Mouse (Mus musculus) ES-E14 (cell line): ENCODE results near the gene Tmem184b. TPM values are rescaled to one million over a fixed set of nuclear protein-coding genes. Genes with fewer than 3 reads are reported as not detected.

Experiments
- DNase-seq: peaks from one replicate; pipeline ENCODE4 v3.0.0-alpha.2; 2013; ENCODE audit warnings: low read depth, low spot score
- H3K27ac ChIP-seq: 2 replicates; pipeline ENCODE4 v1.5.1; 2012; ENCODE audit warnings: low read depth, mild to moderate bottlenecking, low read length, moderate library complexity, mixed read lengths; ENCODE audit not compliant: poor library complexity, insufficient read depth, severe bottlenecking
- H3K36me3 ChIP-seq: 2 replicates; pipeline ENCODE4 v1.6.1; 2012; ENCODE audit warnings: mild to moderate bottlenecking, low read length, moderate library complexity, mixed read lengths; ENCODE audit not compliant: control insufficient read depth, poor library complexity, insufficient read depth, severe bottlenecking
- H3K4me1 ChIP-seq, 2 experiments: fragments of 150-350 bp in 1 of 2; sonication (generic) in 1 of 2; 2 replicates each; pipeline ENCODE4 v1.6.1; 2012; ENCODE audit warnings: low read length in 2 of 2, mild to moderate bottlenecking in 1 of 2, mixed read lengths in 1 of 2; ENCODE audit not compliant: control insufficient read depth in 2 of 2, insufficient read depth in 2 of 2, poor library complexity in 1 of 2
- H3K4me3 ChIP-seq, 2 experiments: fragments of 150-350 bp in 1 of 2; sonication (generic) in 1 of 2; 2 replicates each; pipeline ENCODE4 v1.5.1; 2012; ENCODE audit warnings: low read length in 2 of 2, low read depth in 1 of 2, mild to moderate bottlenecking in 1 of 2, mixed read lengths in 1 of 2; ENCODE audit not compliant: insufficient read depth in 1 of 2, poor library complexity in 1 of 2, severe bottlenecking in 1 of 2
- H3K9ac ChIP-seq: 2 replicates; pipeline ENCODE4 v1.6.1; 2012; ENCODE audit warnings: low read depth, mild to moderate bottlenecking, low read length, mixed read lengths; ENCODE audit not compliant: poor library complexity, insufficient read depth, severe bottlenecking
- H3K9me3 ChIP-seq: fragments of 150-350 bp; sonication (generic); 2 replicates; pipeline ENCODE4 v1.6.1; 2012; ENCODE audit warnings: low read depth, mild to moderate bottlenecking, low read length; ENCODE audit not compliant: control insufficient read depth, insufficient read depth
- CHD2 ChIP-seq: IDR thresholded peaks from 2 replicates; pipeline ENCODE4 v1.6.1; 2014; ENCODE audit warnings: mild to moderate bottlenecking, low read depth, low read length, inconsistent platforms
- HCFC1 ChIP-seq: IDR thresholded peaks from 2 replicates; pipeline ENCODE4 v1.6.1; 2012; ENCODE audit warnings: low read length, inconsistent platforms, borderline replicate concordance; ENCODE audit not compliant: insufficient read depth
- MAFK ChIP-seq: IDR thresholded peaks from 2 replicates; pipeline ENCODE4 v1.6.1; 2014; ENCODE audit warnings: mild to moderate bottlenecking, low read depth, low read length, inconsistent platforms; ENCODE audit not compliant: insufficient read depth
- ZC3H11A ChIP-seq: IDR thresholded peaks from 2 replicates; pipeline ENCODE4 v1.6.1; 2012; ENCODE audit warnings: low read depth, mild to moderate bottlenecking, inconsistent platforms, low read length, borderline replicate concordance
- ZNF384 ChIP-seq: IDR thresholded peaks from 2 replicates; pipeline ENCODE4 v1.6.1; 2012; ENCODE audit warnings: low read depth, low read length, inconsistent platforms
- in situ Hi-C, 2 experiments: fragments of 600-800 bp; cut with MboI; formaldehyde crosslinking; loops; one replicate each; pipeline ENCODE4 v1.15.1; 2025; ENCODE audit warnings: low sequenced_read_pairs in 2 of 2, inconsistent platforms in 1 of 2; ENCODE audit not compliant: unreplicated experiment in 2 of 2
- total RNA-seq: library from RNA; depleted of rRNA; stranded (reverse); fragments of 300-350 nt; gene quantifications from 2 replicates; pipeline ENCODE4 v1.2.3, GENCODE M21; 2012

The Tmem184b gene
- total RNA-seq, 1 experiment: 40.6 TPM

- Histone ChIP-seq H3K4me3 (no peak overlapping the region), H3K4me1 (peaks cover 0 to 19% of the 10 kb centered on the region in 2 experiments; a peak in 2 of 4 replicates), H3K36me3 (peaks cover 66% of the 10 kb centered on the region), H3K27ac (no peak overlapping the region), H3K9ac (no peak overlapping the region), H3K9me3 (no peaks in the 10 kb centered on the region)
- no peak for DNase-seq
- in situ Hi-C loops: no loop called here
- TF ChIP-seq CHD2 (no peak), ZNF384 (no peak), MAFK (no peak), ZC3H11A (no peak), HCFC1 (no peak)
These were observed 37.0 kb downstream of the Tmem184b start for GRCm38 (mm10) chr15:79366402-79366801.

GRCm38 (mm10) chr15:79365068-79365467, 38.3 kb downstream of the Tmem184b start:
- H3K9me3 ChIP-seq: no peaks in the 10 kb centered on the region
- no peak overlapping the region for H3K27ac ChIP-seq
- H3K9ac ChIP-seq: no peak overlapping the region
- H3K4me3 ChIP-seq: no peak overlapping the region
- no peak for TF ChIP-seq HCFC1
- no peak for TF ChIP-seq MAFK
- no peak for TF ChIP-seq CHD2
- no peak for TF ChIP-seq ZC3H11A
- no peak for TF ChIP-seq ZNF384
- in situ Hi-C loops: no loop called here
- DNase-seq: no peak
- peaks cover 65% of the 10 kb centered on the region for H3K36me3 ChIP-seq
- peaks cover 0 to 25% of the 10 kb centered on the region in 2 experiments; a peak in 2 of 4 replicates for H3K4me1 ChIP-seq

GRCm38 (mm10) chr15:79364120-79364519, 39.2 kb downstream of the Tmem184b start:
- Histone ChIP-seq H3K4me1 (peaks cover 0 to 21% of the 10 kb centered on the region in 2 experiments; a peak in 2 of 4 replicates), H3K36me3 (peaks cover 58% of the 10 kb centered on the region), H3K4me3 (no peak overlapping the region), H3K9ac (no peak overlapping the region), H3K27ac (no peak overlapping the region), H3K9me3 (no peaks in the 10 kb centered on the region)
- no peak for TF ChIP-seq HCFC1
- no peak for TF ChIP-seq ZNF384
- no peak for TF ChIP-seq CHD2
- no peak for TF ChIP-seq MAFK
- TF ChIP-seq ZC3H11A: no peak
- no peak for DNase-seq
- in situ Hi-C loops: no loop called here

GRCm38 (mm10) chr15:79361023-79361422, 42.3 kb downstream of the Tmem184b start:
- no peak overlapping the region for H3K9ac ChIP-seq
- in situ Hi-C loops: no loop called here
- TF ChIP-seq ZC3H11A: no peak
- no peak for TF ChIP-seq MAFK
- TF ChIP-seq CHD2: no peak
- TF ChIP-seq HCFC1: no peak
- TF ChIP-seq ZNF384: no peak
- H3K9me3 ChIP-seq: no peaks in the 10 kb centered on the region
- no peak overlapping the region for H3K4me3 ChIP-seq
- H3K36me3 ChIP-seq: peaks cover 44% of the 10 kb centered on the region
- no peak for DNase-seq
- H3K27ac ChIP-seq: no peak overlapping the region
- H3K4me1 ChIP-seq: peaks cover 2 to 24% of the 10 kb centered on the region in 2 experiments; a peak in 2 of 4 replicates
